Mouse (Mus musculus) liver, embryonic 12.5 days (tissue): Measurements from ENCODE around the gene Serpina3j. TPM values are rescaled to one million over a fixed set of nuclear protein-coding genes. Genes with fewer than 3 reads are reported as not detected.
"Not testable (repeated sequence)": the region's sequence is repeated elsewhere in the genome, so short reads cannot be mapped to it uniquely, and the experiment has no call there.

Experiments used
- ATAC-seq: fragments of 200-750 bp; cut with Nextera tagmentation; 2 replicates; pipeline ENCODE4 v1.8.0; 2017; ENCODE audit warnings: moderate number of reproducible peaks, mild to moderate bottlenecking, moderate library complexity
- H3K27ac ChIP-seq: fragments of 300-500 bp; sonication (generic); 2 replicates; pipeline ENCODE4 v1.5.1; 2016; ENCODE audit warnings: mild to moderate bottlenecking
- H3K27me3 ChIP-seq: fragments of 300-500 bp; sonication (generic); replicated peaks from 2 replicates; pipeline ENCODE4 v1.6.1; 2016; ENCODE audit warnings: mild to moderate bottlenecking, moderate library complexity
- H3K36me3 ChIP-seq: fragments of 300-500 bp; sonication (generic); 2 replicates; pipeline ENCODE4 v1.6.1; 2016; ENCODE audit warnings: mild to moderate bottlenecking, moderate library complexity
- H3K4me1 ChIP-seq: fragments of 300-500 bp; sonication (generic); 2 replicates; pipeline ENCODE4 v1.6.1; 2016
- H3K4me2 ChIP-seq: fragments of 300-500 bp; sonication (generic); 2 replicates; pipeline ENCODE4 v1.6.1; 2016; ENCODE audit warnings: mild to moderate bottlenecking, moderate library complexity
- H3K4me3 ChIP-seq: fragments of 300-500 bp; sonication (generic); 2 replicates; pipeline ENCODE4 v1.5.1; 2016; ENCODE audit warnings: mild to moderate bottlenecking, moderate library complexity
- H3K9ac ChIP-seq: fragments of 300-500 bp; sonication (generic); 2 replicates; pipeline ENCODE4 v1.6.1; 2016; ENCODE audit warnings: mild to moderate bottlenecking, moderate library complexity
- H3K9me3 ChIP-seq: fragments of 300-500 bp; sonication (generic); replicated peaks from 2 replicates; pipeline ENCODE4 v1.6.1; 2016; ENCODE audit warnings: mild to moderate bottlenecking, moderate library complexity
- WGBS: fragments of 180-500 bp; shearing (Covaris S2); methylation state at CpG from one replicate; pipeline ENCODE4 v1.1.7; 2016; ENCODE audit not compliant: insufficient replicate concordance; 5-methylcytosine and 5-hydroxymethylcytosine counted together
- polyA plus RNA-seq: library from polyadenylated mRNA; unstranded; fragments of >200 nt; fragmentation: Nextera tagmentation; extraction: Ambion mirVana; gene quantifications from 2 replicates; pipeline ENCODE4 v1.2.1, GENCODE M21; 2016

Serpina3j gene
- polyA plus RNA-seq, result not detected in 2 replicates

- no peak within 1 kb of the TSS for H3K4me2 ChIP-seq
- H3K4me3 ChIP-seq, result no peak within 1 kb of the TSS
- no peaks in the 10 kb centered on the region for H3K4me1 ChIP-seq
- ATAC-seq, result no peak
- 56% methylated on average over 1 of the region's 1 CpGs for WGBS
- H3K27ac ChIP-seq, result no peak within 1 kb of the TSS
- H3K9me3 ChIP-seq, result 0 out of 2 replicates have a peak, but pooled peaks cover 10% of the 10 kb centered on the region
- H3K36me3 ChIP-seq, result no peaks in the 10 kb centered on the region
- H3K27me3 ChIP-seq, result no peaks in the 10 kb centered on the region
- H3K9ac ChIP-seq, result no peak within 1 kb of the TSS
Measured at GRCm38 (mm10) chr12:104314253-104314652, at the start of gene Serpina3j. Gene Serpina3j, plus strand, starts transcription at chr12:104314553.

GRCm38 (mm10) chr12:104266374-104266773 is 48.0 kb upstream of the Serpina3j start:
- no peak overlapping the region for H3K27ac ChIP-seq
- H3K36me3 ChIP-seq, result no peaks in the 10 kb centered on the region
- WGBS, result 39% methylated on average over 3 of the region's 3 CpGs
- no peaks in the 10 kb centered on the region for H3K27me3 ChIP-seq
- no peak overlapping the region for H3K4me2 ChIP-seq
- H3K4me1 ChIP-seq, result no peaks in the 10 kb centered on the region
- H3K9me3 ChIP-seq, result no peaks in the 10 kb centered on the region
- ATAC-seq, result no peak
- H3K4me3 ChIP-seq, result no peak overlapping the region
- H3K9ac ChIP-seq, result no peak overlapping the region

GRCm38 (mm10) chr12:104278216-104279055 is 35.9 kb upstream of the Serpina3j start:
- Histone ChIP-seq H3K9ac (no peak overlapping the region), H3K4me1 (no peaks in the 10 kb centered on the region), H3K27ac (no peak overlapping the region), H3K9me3 (no peaks in the 10 kb centered on the region), H3K27me3 (no peaks in the 10 kb centered on the region), H3K36me3 (no peaks in the 10 kb centered on the region), H3K4me2 (no peak overlapping the region), H3K4me3 (no peak overlapping the region)
- ATAC-seq, result no peak
- 75% methylated on average over 18 of the region's 18 CpGs for WGBS

GRCm38 (mm10) chr12:104279056-104279435 is 35.3 kb upstream of the Serpina3j start:
- Histone ChIP-seq H3K27me3 (no peaks in the 10 kb centered on the region), H3K9ac (no peak overlapping the region), H3K4me1 (no peaks in the 10 kb centered on the region), H3K36me3 (no peaks in the 10 kb centered on the region), H3K9me3 (no peaks in the 10 kb centered on the region), H3K27ac (no peak overlapping the region), H3K4me2 (no peak overlapping the region), H3K4me3 (no peak overlapping the region)
- no peak for ATAC-seq
- 37% methylated on average over 3 of the region's 3 CpGs for WGBS

- no peak for ATAC-seq
- H3K4me2 ChIP-seq, result no peak overlapping the region
- no peaks in the 10 kb centered on the region for H3K4me1 ChIP-seq
- no peaks in the 10 kb centered on the region for H3K27me3 ChIP-seq
- no peak overlapping the region for H3K9ac ChIP-seq
- 74% methylated on average over 11 of the region's 11 CpGs for WGBS
- H3K4me3 ChIP-seq, result no peak overlapping the region
- H3K36me3 ChIP-seq, result no peaks in the 10 kb centered on the region
- no peaks in the 10 kb centered on the region for H3K9me3 ChIP-seq
- H3K27ac ChIP-seq, result no peak overlapping the region
Measured at GRCm38 (mm10) chr12:104283380-104283779, 31.0 kb upstream of the Serpina3j start.

- H3K9ac ChIP-seq, result no peak overlapping the region
- no peak overlapping the region for H3K27ac ChIP-seq
- no peak for ATAC-seq
Measured at GRCm38 (mm10) chr12:104288336-104288735, 26.0 kb upstream of the Serpina3j start.

DNA sequence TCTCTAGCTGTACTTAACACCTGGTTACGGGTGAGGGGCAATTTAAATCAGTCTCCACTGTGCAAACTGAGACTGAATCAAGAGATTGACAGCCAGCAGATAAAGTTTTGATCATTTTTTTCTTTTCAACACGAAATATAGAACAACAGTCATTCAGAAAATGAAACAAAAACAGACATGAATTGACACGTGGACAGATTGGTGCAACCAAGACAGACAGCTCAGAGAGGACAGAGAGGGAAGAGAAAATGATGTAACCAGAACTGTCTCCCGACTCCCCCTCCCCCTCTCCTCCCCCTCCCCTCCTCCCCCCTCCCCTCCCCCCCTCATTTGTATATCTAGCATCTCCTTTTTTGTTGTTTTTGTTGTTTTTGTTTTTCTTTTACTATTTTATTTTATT is 24.5 kb upstream of the Serpina3j start:
- no peak overlapping the region for H3K4me2 ChIP-seq
- no peak overlapping the region for H3K27ac ChIP-seq
- WGBS, result 29% methylated on average over 4 of the region's 4 CpGs
- no peak overlapping the region for H3K4me3 ChIP-seq
- no peaks in the 10 kb centered on the region for H3K4me1 ChIP-seq
- ATAC-seq, result no peak
- H3K9me3 ChIP-seq, result no peaks in the 10 kb centered on the region
- H3K36me3 ChIP-seq, result no peaks in the 10 kb centered on the region
- H3K9ac ChIP-seq, result no peak overlapping the region
- H3K27me3 ChIP-seq, result no peaks in the 10 kb centered on the region

More at GRCm38 (mm10) chr12:104288336-104288735, 26.0 kb upstream of the Serpina3j start:
- Histone ChIP-seq H3K27me3 (no peaks in the 10 kb centered on the region), H3K36me3 (no peaks in the 10 kb centered on the region), H3K4me2 (no peak overlapping the region), H3K9me3 (no peaks in the 10 kb centered on the region), H3K4me3 (no peak overlapping the region), H3K4me1 (no peaks in the 10 kb centered on the region)

DNA sequence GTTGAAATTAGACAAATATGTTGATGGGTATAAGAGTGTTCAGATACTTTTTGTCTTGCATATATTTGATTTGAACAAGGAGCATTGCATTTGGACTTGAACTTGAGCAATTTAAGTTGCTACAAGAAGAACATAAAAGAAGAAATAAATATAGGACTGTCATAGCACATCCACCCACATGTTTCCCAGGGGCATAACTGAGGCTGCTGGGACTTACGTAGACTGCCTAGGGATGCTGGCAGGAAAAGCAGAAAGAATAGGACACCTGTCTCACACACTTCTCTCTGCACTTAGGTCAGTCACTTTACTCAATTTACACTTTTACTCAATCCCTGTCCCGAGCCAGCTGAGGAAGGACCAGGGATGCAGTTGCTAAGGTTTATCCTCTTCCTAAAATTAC is 20.4 kb upstream of the Serpina3j start:
- ATAC-seq, result no peak
- 54% methylated on average over 2 of the region's 2 CpGs for WGBS
- no peaks in the 10 kb centered on the region for H3K9me3 ChIP-seq
- H3K4me2 ChIP-seq, result no peak overlapping the region
- H3K4me3 ChIP-seq, result no peak overlapping the region
- no peaks in the 10 kb centered on the region for H3K27me3 ChIP-seq
- no peaks in the 10 kb centered on the region for H3K4me1 ChIP-seq
- no peak overlapping the region for H3K9ac ChIP-seq
- H3K36me3 ChIP-seq, result no peaks in the 10 kb centered on the region
- H3K27ac ChIP-seq, result no peak overlapping the region

DNA sequence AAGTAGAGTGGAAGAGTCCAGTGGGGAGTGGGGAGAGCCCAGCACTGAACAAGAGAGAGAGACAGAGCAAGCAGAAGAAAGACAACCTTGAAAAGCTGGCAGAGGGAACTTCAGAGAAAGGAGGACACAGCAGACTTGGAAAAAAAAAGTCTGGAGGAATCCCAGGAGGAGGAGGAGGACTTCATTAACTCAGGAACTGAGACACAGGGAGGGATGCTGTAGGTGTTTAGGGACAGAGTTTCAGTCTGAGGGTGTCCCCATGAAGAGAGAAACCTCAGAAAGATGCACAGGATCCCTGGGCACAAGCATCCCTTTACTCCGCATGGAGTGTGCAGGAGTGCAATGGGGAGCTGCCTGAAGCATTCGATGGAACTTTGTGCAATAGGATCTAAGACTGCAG is 16.3 kb upstream of the Serpina3j start:
- Histone ChIP-seq H3K4me1 (no peaks in the 10 kb centered on the region), H3K27me3 (no peaks in the 10 kb centered on the region), H3K9me3 (no peaks in the 10 kb centered on the region), H3K36me3 (no peaks in the 10 kb centered on the region), H3K9ac (no peak overlapping the region), H3K4me2 (no peak overlapping the region), H3K4me3 (no peak overlapping the region), H3K27ac (no peak overlapping the region)
- ATAC-seq, result no peak
- WGBS, result 74% methylated on average over 2 of the region's 2 CpGs

- H3K4me2 ChIP-seq, result no peak overlapping the region
- no peaks in the 10 kb centered on the region for H3K27me3 ChIP-seq
- no peaks in the 10 kb centered on the region for H3K4me1 ChIP-seq
- 0 out of 2 replicates have a peak, but pooled peaks cover 5% of the 10 kb centered on the region for H3K9me3 ChIP-seq
- no peak overlapping the region for H3K9ac ChIP-seq
- 56% methylated on average over 4 of the region's 4 CpGs for WGBS
- no peak overlapping the region for H3K4me3 ChIP-seq
- no peaks in the 10 kb centered on the region for H3K36me3 ChIP-seq
- no peak overlapping the region for H3K27ac ChIP-seq
- ATAC-seq, result no peak
Measured at GRCm38 (mm10) chr12:104305991-104306390, 8.4 kb upstream of the Serpina3j start.

DNA sequence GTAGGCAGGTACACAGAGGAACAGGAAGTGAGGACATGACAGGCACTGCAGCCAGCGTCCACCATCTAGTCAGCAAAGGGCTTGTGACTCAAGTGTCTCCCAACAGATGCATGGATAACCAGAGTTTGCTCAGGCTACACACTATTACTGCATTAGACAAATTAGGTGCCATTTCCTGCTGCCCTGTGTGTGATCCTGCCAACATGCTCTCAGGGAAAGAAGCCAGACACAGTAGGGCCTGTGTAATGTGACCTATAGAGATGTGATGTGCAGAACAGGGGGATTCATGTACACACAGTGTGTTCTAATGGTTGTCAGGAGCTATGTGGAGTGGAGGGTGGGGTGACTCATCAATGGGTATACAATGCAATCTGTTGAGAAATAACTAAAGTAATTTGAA is 8.1 kb downstream of the Serpina3j start:
- H3K9me3 ChIP-seq, result no peaks in the 10 kb centered on the region
- no peak overlapping the region for H3K4me3 ChIP-seq
- H3K27ac ChIP-seq, result no peak overlapping the region
- H3K4me1 ChIP-seq, result no peaks in the 10 kb centered on the region
- H3K27me3 ChIP-seq, result no peaks in the 10 kb centered on the region
- no peak overlapping the region for H3K4me2 ChIP-seq
- H3K36me3 ChIP-seq, result no peaks in the 10 kb centered on the region
- ATAC-seq, result no peak
- no peak overlapping the region for H3K9ac ChIP-seq
- 59% methylated on average over 1 of the region's 1 CpGs for WGBS

GRCm38 (mm10) chr12:104331701-104332100 is 17.3 kb downstream of the Serpina3j start:
- no peaks in the 10 kb centered on the region for H3K9me3 ChIP-seq
- no peaks in the 10 kb centered on the region for H3K36me3 ChIP-seq
- no peak overlapping the region for H3K9ac ChIP-seq
- no peaks in the 10 kb centered on the region for H3K27me3 ChIP-seq
- WGBS, result 43% methylated on average over 1 of the region's 1 CpGs
- no peak for ATAC-seq
- no peaks in the 10 kb centered on the region for H3K4me1 ChIP-seq
- no peak overlapping the region for H3K4me2 ChIP-seq
- no peak overlapping the region for H3K4me3 ChIP-seq
- no peak overlapping the region for H3K27ac ChIP-seq

DNA sequence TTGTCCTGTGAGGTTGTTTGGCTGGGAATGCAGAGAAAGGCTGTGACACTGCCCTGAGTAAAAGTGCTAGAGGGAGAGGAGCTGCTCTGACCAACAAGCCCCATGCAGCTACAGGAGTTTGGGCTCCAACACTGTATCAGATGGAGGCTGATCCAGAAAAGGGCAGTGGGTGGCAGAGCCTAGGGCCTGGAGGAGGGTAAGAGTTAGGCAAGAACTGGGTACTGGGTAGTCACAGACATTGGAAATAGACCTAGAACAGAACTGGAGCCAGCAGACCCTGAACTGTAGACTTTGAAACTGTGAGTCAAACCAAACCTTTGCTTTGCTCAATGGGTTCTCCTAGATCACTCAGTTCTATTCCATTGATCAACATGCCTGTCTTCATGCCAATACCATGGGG is 22.5 kb downstream of the Serpina3j start:
- ATAC-seq, H3K4me1 ChIP-seq: not testable (repeated sequence)

More for the DNA sequence above, 22.5 kb downstream of the Serpina3j start:
- not testable (repeated sequence) for H3K27me3 ChIP-seq, H3K4me3 ChIP-seq, H3K36me3 ChIP-seq, H3K9ac ChIP-seq, H3K4me2 ChIP-seq, H3K9me3 ChIP-seq, H3K27ac ChIP-seq
